Mouse (Mus musculus): ENCODE measurements around the gene Plet1.

DNA sequence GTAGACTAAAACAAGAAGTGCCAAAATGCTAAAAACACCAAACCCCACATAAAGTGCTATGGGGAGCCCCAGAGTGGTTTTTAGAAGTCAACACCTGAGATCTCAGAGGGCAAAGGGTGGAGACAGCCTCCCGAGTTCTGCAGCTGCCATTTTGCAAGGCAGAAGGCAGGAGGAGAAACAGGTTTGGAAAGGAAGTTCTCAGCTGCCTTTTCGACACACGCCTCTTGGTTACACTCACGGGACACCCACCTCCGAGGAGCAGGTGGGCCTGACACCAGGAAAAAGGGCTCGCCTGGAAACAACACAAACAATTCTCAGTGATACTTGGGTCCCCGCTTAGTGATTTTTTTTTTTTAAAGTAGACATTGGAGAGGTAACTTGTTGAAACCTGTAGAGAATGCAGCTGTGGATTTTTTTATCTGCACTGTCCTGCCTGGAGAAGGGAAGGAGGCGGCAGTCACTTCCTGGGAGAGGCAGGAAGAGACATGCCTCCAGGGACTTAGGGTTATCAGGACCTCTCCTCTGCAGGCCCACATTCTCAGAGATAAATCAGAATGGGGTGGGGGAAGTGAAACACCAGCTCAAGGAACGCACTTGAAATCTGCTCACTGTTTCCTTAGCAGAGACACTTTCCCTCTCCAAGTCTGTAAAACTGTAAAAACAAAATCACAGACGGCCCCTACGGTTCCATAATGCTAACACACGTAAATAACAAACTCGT lies 23.0 kb upstream of the Plet1 start:
- TF ChIP-seq POLR2A (IDR thresholded peaks at IDR 0.05; ENCODE audit: low read depth, low read length) (no peak), CTCF (IDR thresholded peaks at IDR 0.05; ENCODE audit: borderline replicate concordance, insufficient read depth, low read length) (no peak)

All from embryonic fibroblast, embryonic 13.5 days (primary cell).